Comparison of ENCODE assay signal across 8 mouse cellular contexts in genomic region chr11:101062971-101063675, GRCm38 (mm10). TPM values are rescaled to one million over a fixed set of nuclear protein-coding genes. Genes with fewer than 3 reads are reported as not detected.
DNase-seq lines count a peak whose midpoint lies in the region; ATAC-seq lines count a peak whose summit lies in the region.

No protein-coding gene starts in this region.

- H3K36me3 ChIP-seq in midbrain, embryonic 10.5 days, result peaks cover 59% of the 10 kb centered on the region
- H3K36me3 ChIP-seq in midbrain, embryonic 11.5 days (ENCODE audit: control insufficient read depth, insufficient read depth, low read length), result no peaks in the 10 kb centered on the region
- no peaks in the 10 kb centered on the region for H3K36me3 ChIP-seq in kidney, embryonic 16.5 days (ENCODE audit: insufficient read depth, low read length)
- peaks cover 54% of the 10 kb centered on the region for H3K36me3 ChIP-seq in neural tube, embryonic 15.5 days

- peaks cover 8% of the 10 kb centered on the region; the same call in 1 of the 2 replicates for H3K27me3 ChIP-seq in midbrain, embryonic 10.5 days (ENCODE audit: low read depth, poor library complexity, severe bottlenecking)
- no peaks in the 10 kb centered on the region for H3K27me3 ChIP-seq in midbrain, embryonic 11.5 days (ENCODE audit: control insufficient read depth, insufficient read depth, low read length)
- no peaks in the 10 kb centered on the region for H3K27me3 ChIP-seq in kidney, embryonic 16.5 days (ENCODE audit: insufficient read depth, low read length)
- no peaks in the 10 kb centered on the region for H3K27me3 ChIP-seq in neural tube, embryonic 15.5 days (replicated peaks)

- no peaks in the 10 kb centered on the region for H3K9me3 ChIP-seq in midbrain, embryonic 10.5 days (replicated peaks)
- no peaks in the 10 kb centered on the region for H3K9me3 ChIP-seq in midbrain, embryonic 11.5 days (ENCODE audit: control insufficient read depth, low read length)
- no peaks in the 10 kb centered on the region for H3K9me3 ChIP-seq in kidney, embryonic 16.5 days (ENCODE audit: low read length)
- no peaks in the 10 kb centered on the region for H3K9me3 ChIP-seq in neural tube, embryonic 15.5 days (replicated peaks)

- H3K9ac ChIP-seq in midbrain, embryonic 11.5 days (ENCODE audit: low read length), result no peak overlapping the region; the same call in 1 of the 2 replicates
- peak overlapping the region; percentile 30 for H3K9ac ChIP-seq in kidney, embryonic 16.5 days (replicated peaks; ENCODE audit: low read length)
- H3K9ac ChIP-seq in neural tube, embryonic 15.5 days (replicated peaks), result no peak overlapping the region

- 86% methylated on average over 14 of the region's 14 CpGs for WGBS in midbrain, embryonic 10.5 days
- 87% methylated on average over 14 of the region's 14 CpGs for WGBS in midbrain, embryonic 11.5 days
- 59% methylated on average over 14 of the region's 14 CpGs for whole genome bisulfite sequencing in kidney, embryonic 16.5 days
- WGBS in neural tube, embryonic 15.5 days, result 70% methylated on average over 14 of the region's 14 CpGs

- no peak for ATAC-seq in midbrain, embryonic 11.5 days (ENCODE audit: low FRiP score)
- ATAC-seq in kidney, embryonic 16.5 days (ENCODE audit: low FRiP score, low TSS enrichment), result peak; percentile 8; the same call in 1 of the 2 replicates
- ATAC-seq in neural tube, embryonic 15.5 days (ENCODE audit: low FRiP score), result no peak

- peaks cover 41% of the 10 kb centered on the region for H3K4me1 ChIP-seq in midbrain, embryonic 10.5 days
- 0 out of 2 replicates have a peak, but pooled peaks cover 2% of the 10 kb centered on the region for H3K4me1 ChIP-seq in midbrain, embryonic 11.5 days (ENCODE audit: control insufficient read depth, insufficient read depth, low read length)
- H3K4me1 ChIP-seq in kidney, embryonic 16.5 days (ENCODE audit: insufficient read depth, low read length), result peaks cover 53% of the 10 kb centered on the region
- H3K4me1 ChIP-seq in neural tube, embryonic 15.5 days, result peaks cover 26% of the 10 kb centered on the region

- H3K27ac ChIP-seq in midbrain, embryonic 10.5 days (replicated peaks), result peak overlapping the region; percentile 49
- H3K27ac ChIP-seq in midbrain, embryonic 11.5 days (ENCODE audit: low read depth, low read length), result no peak overlapping the region
- peak overlapping the region; percentile 93 for H3K27ac ChIP-seq in kidney, embryonic 16.5 days (ENCODE audit: low read length)
- H3K27ac ChIP-seq in neural tube, embryonic 15.5 days (replicated peaks), result peak overlapping the region; percentile 70

- no peak overlapping the region for H3K4me2 ChIP-seq in midbrain, embryonic 11.5 days
- H3K4me2 ChIP-seq in kidney, embryonic 16.5 days (replicated peaks; ENCODE audit: low read depth, low read length), result no peak overlapping the region
- no peak overlapping the region for H3K4me2 ChIP-seq in neural tube, embryonic 15.5 days

- H3K4me3 ChIP-seq in midbrain, embryonic 10.5 days, result no peak overlapping the region
- H3K4me3 ChIP-seq in midbrain, embryonic 11.5 days (ENCODE audit: low read depth, low read length), result no peak overlapping the region
- H3K4me3 ChIP-seq in kidney, embryonic 16.5 days (ENCODE audit: low read length), result no peak overlapping the region
- no peak overlapping the region for H3K4me3 ChIP-seq in neural tube, embryonic 15.5 days (replicated peaks)

- peak; percentile 55 for DNase-seq in cerebellum, adult 9-10 months
- DNase-seq in cerebellum, adult 11 months, result no peak
- DNase-seq in midbrain, embryonic 10.5 days (ENCODE audit: low spot score), result no peak
- DNase-seq in midbrain, embryonic 11.5 days (ENCODE audit: low spot score, missing footprints), result no peak
- DNase-seq in gastrocnemius, adult 8-10 months (ENCODE audit: low spot score in 2 of 2), result no peak
- no peak for DNase-seq in MN1 (ENCODE audit: low spot score)

RNA-seq across cellular contexts. Expression of gene Naglu, which starts 6.7 kb away (rescaled TPM):
- 10.0 and 11.6 TPM in 2 replicates for polyA plus RNA-seq in midbrain, embryonic 10.5 days (2016; fragmentation: Nextera tagmentation; extraction: Ambion mirVana)
- polyA plus RNA-seq in midbrain, embryonic 11.5 days (2014; fragmentation: Nextera tagmentation; extraction: Ambion mirVana), result 6.0 and 6.9 TPM in 2 replicates
- polyA plus RNA-seq in kidney, embryonic 16.5 days (2015; fragmentation: Nextera tagmentation; extraction: Ambion mirVana), result 18.6 and 23.0 TPM in 2 replicates
- polyA plus RNA-seq in neural tube, embryonic 15.5 days (2015; fragmentation: Nextera tagmentation; extraction: Ambion mirVana), result 11.7 and 12.4 TPM in 2 replicates
- 1 to 10 TPM; 2.9 to 4.8 (median 4.0) TPM for total RNA-seq in gastrocnemius, adult 8-10 months (2022)

RNA-seq across cellular contexts. Expression of gene Hsd17b1, which starts 15.1 kb away (rescaled TPM):
- 0.12 TPM in 1 of 2 replicates, not detected in the other for polyA plus RNA-seq in midbrain, embryonic 10.5 days (2016; fragmentation: Nextera tagmentation; extraction: Ambion mirVana)
- 0.10 TPM in 1 of 2 replicates, not detected in the other for polyA plus RNA-seq in midbrain, embryonic 11.5 days (2014; fragmentation: Nextera tagmentation; extraction: Ambion mirVana)
- polyA plus RNA-seq in kidney, embryonic 16.5 days (2015; fragmentation: Nextera tagmentation; extraction: Ambion mirVana), result 0.77 TPM in 1 of 2 replicates, not detected in the other
- 0.22 and 0.29 TPM in 2 replicates for polyA plus RNA-seq in neural tube, embryonic 15.5 days (2015; fragmentation: Nextera tagmentation; extraction: Ambion mirVana)
- under 1 TPM in 1 of 4 experiments, not detected in 3; 0.21 TPM for total RNA-seq in gastrocnemius, adult 8-10 months (2022)

RNA-seq across cellular contexts. Expression of gene Coasy, which starts 19.2 kb away (rescaled TPM):
- 57.5 TPM in 2 replicates for polyA plus RNA-seq in midbrain, embryonic 10.5 days (2016; fragmentation: Nextera tagmentation; extraction: Ambion mirVana)
- 53.2 and 53.3 TPM in 2 replicates for polyA plus RNA-seq in midbrain, embryonic 11.5 days (2014; fragmentation: Nextera tagmentation; extraction: Ambion mirVana)
- polyA plus RNA-seq in kidney, embryonic 16.5 days (2015; fragmentation: Nextera tagmentation; extraction: Ambion mirVana), result 54.3 and 57.9 TPM in 2 replicates
- 37.5 and 39.6 TPM in 2 replicates for polyA plus RNA-seq in neural tube, embryonic 15.5 days (2015; fragmentation: Nextera tagmentation; extraction: Ambion mirVana)
- total RNA-seq in gastrocnemius, adult 8-10 months (2022), result 10 to 100 TPM in 1 of 4 experiments, 1 to 10 TPM in 3; 7.2 to 11.0 (median 8.5) TPM

RNA-seq across cellular contexts. Expression of gene Mlx, which starts 24.0 kb away (rescaled TPM):
- 42.7 and 49.1 TPM in 2 replicates for polyA plus RNA-seq in midbrain, embryonic 10.5 days (2016; fragmentation: Nextera tagmentation; extraction: Ambion mirVana)
- 38.0 and 47.0 TPM in 2 replicates for polyA plus RNA-seq in midbrain, embryonic 11.5 days (2014; fragmentation: Nextera tagmentation; extraction: Ambion mirVana)
- 51.9 and 58.9 TPM in 2 replicates for polyA plus RNA-seq in kidney, embryonic 16.5 days (2015; fragmentation: Nextera tagmentation; extraction: Ambion mirVana)
- polyA plus RNA-seq in neural tube, embryonic 15.5 days (2015; fragmentation: Nextera tagmentation; extraction: Ambion mirVana), result 94.2 and 96.6 TPM in 2 replicates
- 10 to 100 TPM in 2 of 4 experiments, 1 to 10 TPM in 2; 8.0 to 12.3 (median 9.4) TPM for total RNA-seq in gastrocnemius, adult 8-10 months (2022)

RNA-seq across cellular contexts. Expression of gene Psmc3ip, which starts 32.1 kb away (rescaled TPM):
- polyA plus RNA-seq in midbrain, embryonic 10.5 days (2016; fragmentation: Nextera tagmentation; extraction: Ambion mirVana), result 74.3 and 77.3 TPM in 2 replicates
- 57.0 and 64.8 TPM in 2 replicates for polyA plus RNA-seq in midbrain, embryonic 11.5 days (2014; fragmentation: Nextera tagmentation; extraction: Ambion mirVana)
- 40.0 and 40.1 TPM in 2 replicates for polyA plus RNA-seq in kidney, embryonic 16.5 days (2015; fragmentation: Nextera tagmentation; extraction: Ambion mirVana)
- polyA plus RNA-seq in neural tube, embryonic 15.5 days (2015; fragmentation: Nextera tagmentation; extraction: Ambion mirVana), result 17.7 and 22.4 TPM in 2 replicates
- 1 to 10 TPM; 1.3 to 1.5 (median 1.4) TPM for total RNA-seq in gastrocnemius, adult 8-10 months (2022)
